23 mouse cellular contexts compared by ENCODE assay signal in the genomic region with DNA sequence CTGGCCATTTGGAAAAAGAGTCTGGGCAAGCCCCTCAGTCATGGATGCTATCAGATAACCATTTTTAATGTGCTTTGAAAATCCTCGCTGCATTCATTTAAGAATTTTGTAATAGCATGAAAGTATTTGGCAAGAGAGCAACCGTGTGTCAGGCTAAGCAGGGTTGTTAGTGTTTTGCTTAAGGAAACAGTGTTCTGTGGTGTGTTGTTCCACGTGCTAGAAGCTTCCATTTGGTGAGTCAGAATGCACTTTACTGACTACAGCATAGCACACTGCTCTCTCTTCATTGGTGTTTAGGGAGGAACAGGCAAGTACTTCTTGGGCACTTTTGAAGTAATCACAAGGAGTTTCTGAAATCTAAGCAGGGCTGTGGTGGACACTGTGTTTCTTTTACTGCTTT.
DNase-seq lines count a peak whose midpoint lies in the region; ATAC-seq and TF ChIP-seq lines count a peak whose summit lies in the region.
"Had no signal": no experiment of that assay in that cellular context is flagged by ENCODE, and none has a peak within 500 bp of the region (broad histone marks: within the 10 kb centered on the region; RNA-seq: fewer than 3 reads in every experiment).

No protein-coding gene starts in this region.

- peak; percentile 71 for DNase-seq in embryonic facial prominence, embryonic 14.5 days (ENCODE audit: low spot score)
- no peak for DNase-seq in embryonic facial prominence, embryonic 10.5 days (ENCODE audit: low spot score)
- DNase-seq in limb, embryonic 14.5 days (ENCODE audit: low spot score) = peak; percentile 8
- no peak for DNase-seq in limb, embryonic 10.5 days (ENCODE audit: low spot score)
- DNase-seq in Patski (ENCODE audit: low read depth, low spot score) = no peak
- DNase-seq in gonadal fat pad, adult 2 months (ENCODE audit: low read depth) = peak; percentile 12
- DNase-seq in thymus, adult 2 months = no peak
- DNase-seq: adrenal gland, adult 8-10 months; adrenal gland, postnatal 36 days; cerebellum, adult 2 months; cerebellum, postnatal 10 days; embryo, embryonic 11 days; gastrocnemius, postnatal 14 days; heart, postnatal 10 days; heart, postnatal 4 days had no signal

- H3K9me3 ChIP-seq in embryonic facial prominence, embryonic 14.5 days (ENCODE audit: control insufficient read depth, low read length) = no peaks in the 10 kb centered on the region
- 0 out of 2 replicates have a peak, but pooled peaks cover 3% of the 10 kb centered on the region for H3K9me3 ChIP-seq in embryonic facial prominence, embryonic 10.5 days
- no peaks in the 10 kb centered on the region for H3K9me3 ChIP-seq in limb, embryonic 14.5 days (ENCODE audit: control insufficient read depth, low read length)
- no peaks in the 10 kb centered on the region for H3K9me3 ChIP-seq in limb, embryonic 10.5 days (replicated peaks)
- H3K9me3 ChIP-seq in hindbrain, embryonic 13.5 days = 0 out of 2 replicates have a peak, but pooled peaks cover 3% of the 10 kb centered on the region
- H3K9me3 ChIP-seq: embryonic facial prominence, embryonic 12.5 days; forebrain, embryonic 10.5 days; forebrain, embryonic 15.5 days; heart, embryonic 10.5 days; hindbrain, embryonic 12.5 days had no signal

- whole genome bisulfite sequencing in embryonic facial prominence, embryonic 14.5 days = 33% methylated on average over 3 of the region's 3 CpGs
- WGBS in embryonic facial prominence, embryonic 10.5 days = 79% methylated on average over 3 of the region's 3 CpGs
- 52% methylated on average over 3 of the region's 3 CpGs for WGBS in limb, embryonic 14.5 days
- WGBS in limb, embryonic 10.5 days = 85% methylated on average over 3 of the region's 3 CpGs
- WGBS in hindbrain, embryonic 13.5 days = 68% methylated on average over 3 of the region's 3 CpGs
- WGBS in thymus, adult 2 months = 78% methylated on average over 3 of the region's 3 CpGs

- no peak for ATAC-seq in embryonic facial prominence, embryonic 14.5 days (ENCODE audit: low read depth)
- ATAC-seq in limb, embryonic 14.5 days (ENCODE audit: low FRiP score, low read depth) = no peak
- ATAC-seq in Patski = peak; percentile 51
- no peak for ATAC-seq in hindbrain, embryonic 13.5 days (ENCODE audit: low FRiP score)
- ATAC-seq: forebrain, embryonic 15.5 days; hindbrain, postnatal 0 days had no signal

- H3K27ac ChIP-seq in embryonic facial prominence, embryonic 14.5 days (replicated peaks; ENCODE audit: low read depth, low read length) = no peak overlapping the region
- H3K27ac ChIP-seq in embryonic facial prominence, embryonic 10.5 days (replicated peaks) = no peak overlapping the region
- H3K27ac ChIP-seq in limb, embryonic 14.5 days (replicated peaks; ENCODE audit: low read depth, low read length) = no peak overlapping the region
- no peak overlapping the region for H3K27ac ChIP-seq in limb, embryonic 10.5 days
- H3K27ac ChIP-seq in hindbrain, embryonic 13.5 days = no peak overlapping the region
- no peak overlapping the region for H3K27ac ChIP-seq in thymus, adult 2 months (ENCODE audit: control insufficient read depth, insufficient read depth, low read length)
- H3K27ac ChIP-seq: embryonic facial prominence, embryonic 12.5 days; forebrain, embryonic 10.5 days; forebrain, embryonic 15.5 days; heart, embryonic 10.5 days; hindbrain, embryonic 12.5 days; hindbrain, postnatal 0 days had no signal

- no peak overlapping the region for H3K9ac ChIP-seq in embryonic facial prominence, embryonic 14.5 days (ENCODE audit: low read depth, low read length)
- H3K9ac ChIP-seq in limb, embryonic 14.5 days (ENCODE audit: low read depth, low read length, severe bottlenecking) = no peak overlapping the region
- no peak overlapping the region for H3K9ac ChIP-seq in hindbrain, embryonic 13.5 days
- H3K9ac ChIP-seq: embryonic facial prominence, embryonic 12.5 days; forebrain, embryonic 15.5 days; hindbrain, embryonic 12.5 days had no signal

- in situ Hi-C loops in Patski (cut with MboI; ENCODE audit: low pct_unique_long_range_greater_than_20kb) = no loop called here

- TF ChIP-seq POLR2A in limb, embryonic 14.5 days (IDR thresholded peaks at IDR 0.05; ENCODE audit: borderline replicate concordance, extremely low read depth, insufficient read depth, insufficient read length) = no peak
- no peak for TF ChIP-seq POLR2A in thymus, adult 2 months (IDR thresholded peaks at IDR 0.05; ENCODE audit: control insufficient read depth, extremely low read depth, insufficient read depth, low read length, poor library complexity)

- H3K36me3 ChIP-seq in embryonic facial prominence, embryonic 14.5 days (ENCODE audit: control insufficient read depth, insufficient read depth, low read length) = no peaks in the 10 kb centered on the region
- H3K36me3 ChIP-seq in embryonic facial prominence, embryonic 10.5 days (replicated peaks) = no peaks in the 10 kb centered on the region
- no peaks in the 10 kb centered on the region for H3K36me3 ChIP-seq in limb, embryonic 14.5 days (ENCODE audit: control insufficient read depth, insufficient read depth, low read length)
- H3K36me3 ChIP-seq in limb, embryonic 10.5 days = no peaks in the 10 kb centered on the region
- H3K36me3 ChIP-seq in hindbrain, embryonic 13.5 days = no peaks in the 10 kb centered on the region
- no peaks in the 10 kb centered on the region for H3K36me3 ChIP-seq in thymus, adult 2 months (ENCODE audit: control insufficient read depth, insufficient read depth, low read length)
- H3K36me3 ChIP-seq: embryonic facial prominence, embryonic 12.5 days; forebrain, embryonic 10.5 days; forebrain, embryonic 15.5 days; heart, embryonic 10.5 days; hindbrain, embryonic 12.5 days had no signal

- POLR2A ChIA-PET in Patski (lab: Charles Lee) = no interaction called here

- no peak overlapping the region for H3K4me2 ChIP-seq in embryonic facial prominence, embryonic 14.5 days (ENCODE audit: low read depth, low read length)
- H3K4me2 ChIP-seq in limb, embryonic 14.5 days (replicated peaks; ENCODE audit: low read depth, low read length, severe bottlenecking) = no peak overlapping the region
- no peak overlapping the region for H3K4me2 ChIP-seq in hindbrain, embryonic 13.5 days
- H3K4me2 ChIP-seq: embryonic facial prominence, embryonic 12.5 days; forebrain, embryonic 15.5 days; hindbrain, embryonic 12.5 days had no signal

- TF ChIP-seq CTCF in Patski (IDR thresholded peaks at IDR 0.05) = no peak
- TF ChIP-seq CTCF in thymus, adult 2 months (IDR thresholded peaks at IDR 0.05; ENCODE audit: borderline replicate concordance, control insufficient read depth, extremely low read depth, insufficient read depth, low read length, poor library complexity) = no peak

- peaks cover 4% of the 10 kb centered on the region; the same call in 1 of the 2 replicates for H3K4me1 ChIP-seq in embryonic facial prominence, embryonic 14.5 days (ENCODE audit: control insufficient read depth, insufficient read depth, low read length)
- no peaks in the 10 kb centered on the region for H3K4me1 ChIP-seq in embryonic facial prominence, embryonic 10.5 days
- H3K4me1 ChIP-seq in limb, embryonic 14.5 days (ENCODE audit: control insufficient read depth, insufficient read depth, low read length) = no peaks in the 10 kb centered on the region; the same call in 1 of the 2 replicates
- no peaks in the 10 kb centered on the region for H3K4me1 ChIP-seq in limb, embryonic 10.5 days
- H3K4me1 ChIP-seq in hindbrain, embryonic 13.5 days (replicated peaks) = no peaks in the 10 kb centered on the region
- no peaks in the 10 kb centered on the region for H3K4me1 ChIP-seq in thymus, adult 2 months (replicated peaks; ENCODE audit: control insufficient read depth, insufficient read depth, low read length)
- H3K4me1 ChIP-seq: embryonic facial prominence, embryonic 12.5 days; forebrain, embryonic 10.5 days; forebrain, embryonic 15.5 days; heart, embryonic 10.5 days; hindbrain, embryonic 12.5 days had no signal

- CTCF ChIA-PET in Patski (lab: Charles Lee) = no interaction called here

- H3K27me3 ChIP-seq in embryonic facial prominence, embryonic 14.5 days (replicated peaks; ENCODE audit: control insufficient read depth, insufficient read depth, low read length) = no peaks in the 10 kb centered on the region
- no peaks in the 10 kb centered on the region for H3K27me3 ChIP-seq in embryonic facial prominence, embryonic 10.5 days (replicated peaks; ENCODE audit: low read depth, poor library complexity, severe bottlenecking)
- no peaks in the 10 kb centered on the region for H3K27me3 ChIP-seq in limb, embryonic 14.5 days (ENCODE audit: control insufficient read depth, insufficient read depth, low read length)
- no peaks in the 10 kb centered on the region for H3K27me3 ChIP-seq in limb, embryonic 10.5 days (ENCODE audit: low read depth, poor library complexity, severe bottlenecking)
- no peaks in the 10 kb centered on the region for H3K27me3 ChIP-seq in Patski
- H3K27me3 ChIP-seq in hindbrain, embryonic 13.5 days = no peaks in the 10 kb centered on the region
- H3K27me3 ChIP-seq in thymus, adult 2 months (ENCODE audit: control insufficient read depth, insufficient read depth, low read length) = no peaks in the 10 kb centered on the region
- H3K27me3 ChIP-seq: CH12.LX; embryonic facial prominence, embryonic 12.5 days; forebrain, embryonic 15.5 days; hindbrain, embryonic 12.5 days had no signal

- H3K4me3 ChIP-seq in embryonic facial prominence, embryonic 14.5 days (ENCODE audit: low read depth, low read length) = no peak overlapping the region
- H3K4me3 ChIP-seq in embryonic facial prominence, embryonic 10.5 days = no peak overlapping the region
- no peak overlapping the region for H3K4me3 ChIP-seq in limb, embryonic 14.5 days (replicated peaks; ENCODE audit: low read length)
- no peak overlapping the region for H3K4me3 ChIP-seq in limb, embryonic 10.5 days
- H3K4me3 ChIP-seq in hindbrain, embryonic 13.5 days = no peak overlapping the region
- H3K4me3 ChIP-seq in thymus, adult 2 months (ENCODE audit: control insufficient read depth, insufficient read depth, low read length) = no peak overlapping the region
- H3K4me3 ChIP-seq: embryonic facial prominence, embryonic 12.5 days; forebrain, embryonic 10.5 days; forebrain, embryonic 15.5 days; heart, embryonic 10.5 days; hindbrain, embryonic 12.5 days had no signal

Comparison
In these comparisons a context has a peak if more than half of its experiments do, and no peak if none do; other contexts are left out.
1. DNase-seq: peak in embryonic facial prominence, embryonic 14.5 days (single experiment), limb, embryonic 14.5 days (single experiment) and gonadal fat pad, adult 2 months (single experiment); none in embryonic facial prominence, embryonic 10.5 days (single experiment), limb, embryonic 10.5 days (single experiment), Patski (single experiment) and thymus, adult 2 months (single experiment).